Mouse (Mus musculus): ENCODE measurements around the gene Sit1.
A peak's percentile ranks its signal among the peaks of the same experiment; 100 is the strongest.

Gene Sit1

GRCm38 (mm10) chr4:43470301-43470700 lies 13.2 kb downstream of the Sit1 start:
- no peak for DNase-seq (ENCODE audit: low spot score in 2 of 2)

- DNase-seq (ENCODE audit: low spot score in 2 of 2): no peak
Observed at GRCm38 (mm10) chr4:43466872-43467271, 16.7 kb downstream of the Sit1 start.

- no peak for DNase-seq (ENCODE audit: low spot score in 2 of 2)
Observed at GRCm38 (mm10) chr4:43465935-43466334, 17.6 kb downstream of the Sit1 start.

- DNase-seq (ENCODE audit: low spot score in 2 of 2): no peak
Observed at GRCm38 (mm10) chr4:43463102-43463501, 20.4 kb downstream of the Sit1 start.

GRCm38 (mm10) chr4:43457124-43457523 lies 26.4 kb downstream of the Sit1 start:
- no peak for DNase-seq (ENCODE audit: low spot score in 2 of 2)

- DNase-seq (ENCODE audit: low spot score in 2 of 2): no peak
Observed at GRCm38 (mm10) chr4:43456470-43456869, 27.1 kb downstream of the Sit1 start.

GRCm38 (mm10) chr4:43454041-43454836 lies 29.3 kb downstream of the Sit1 start, which contains the start of gene Cd72:
Gene Cd72, minus strand, starts transcription at chr4:43454628.
- DNase-seq (ENCODE audit: low spot score in 2 of 2): no peak

GRCm38 (mm10) chr4:43453413-43453812 lies 30.1 kb downstream of the Sit1 start:
- no peak for DNase-seq (ENCODE audit: low spot score in 2 of 2)

GRCm38 (mm10) chr4:43452315-43452714 lies 31.2 kb downstream of the Sit1 start:
- no peak for DNase-seq (ENCODE audit: low spot score in 2 of 2)

- no peak for DNase-seq (ENCODE audit: low spot score in 2 of 2)
Observed at GRCm38 (mm10) chr4:43448554-43448953, 35.0 kb downstream of the Sit1 start.

- no peak for DNase-seq (ENCODE audit: low spot score in 2 of 2)
Observed at GRCm38 (mm10) chr4:43447251-43447650, 36.3 kb downstream of the Sit1 start.

- no peak for DNase-seq (ENCODE audit: low spot score in 2 of 2)
Observed at GRCm38 (mm10) chr4:43443511-43443910, 40.0 kb downstream of the Sit1 start.

- peak; percentile 70 to 76 for DNase-seq (ENCODE audit: low spot score in 2 of 2)
Observed at GRCm38 (mm10) chr4:43442456-43443361, 40.8 kb downstream of the Sit1 start.

GRCm38 (mm10) chr4:43442044-43442443 lies 41.5 kb downstream of the Sit1 start:
- DNase-seq (ENCODE audit: low spot score in 2 of 2): peak; percentile 99 to 100

GRCm38 (mm10) chr4:43441639-43442038 lies 41.9 kb downstream of the Sit1 start, which contains the start of gene Tesk1:
Gene Tesk1, plus strand, starts transcription at chr4:43441939.
- no peak for DNase-seq (ENCODE audit: low spot score in 2 of 2)

- no peak for DNase-seq (ENCODE audit: low spot score in 2 of 2)
Observed at GRCm38 (mm10) chr4:43432832-43433231, 50.7 kb downstream of the Sit1 start.

Measured in urinary bladder, postnatal 36 days (tissue).